Mouse (Mus musculus) kidney, adult 2 months (tissue): ENCODE measurements around the gene Psmc3ip.

Source experiments
- CTCF ChIP-seq: fragments of 200-500 bp; conservative IDR thresholded peaks from 2 replicates; pipeline ENCODE4 v1.5.1; 2011; ENCODE audit warnings: low read depth, mild to moderate bottlenecking, control low read depth, low read length, moderate library complexity, mixed read lengths; ENCODE audit not compliant: insufficient read depth, insufficient read length
- POLR2A ChIP-seq: fragments of 200-500 bp; IDR thresholded peaks from one replicate; pipeline ENCODE4 v1.6.1; 2011; ENCODE audit warnings: low read depth, low read length, control low read depth

DNA sequence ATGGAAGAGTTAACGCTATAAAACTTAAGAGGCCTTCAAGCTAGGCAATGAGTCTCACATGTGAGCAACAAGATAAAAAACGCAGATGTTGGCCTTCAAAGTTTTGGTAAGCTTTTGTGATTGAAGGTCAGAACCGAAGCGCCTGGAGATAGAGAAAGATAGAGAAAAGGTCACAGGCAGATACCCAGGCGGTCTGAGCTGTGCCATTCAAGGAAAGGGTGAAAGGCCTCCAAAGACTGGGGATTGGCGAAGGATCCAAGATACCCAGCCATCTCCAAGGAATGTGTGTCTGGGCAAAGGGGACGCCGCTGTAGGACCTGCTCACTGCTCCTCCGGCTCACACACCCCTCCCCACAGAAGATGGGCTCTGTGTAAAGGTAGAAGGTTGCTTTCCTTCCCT lies 30.2 kb downstream of the Psmc3ip start:
- TF ChIP-seq POLR2A (no peak), CTCF (no peak)
